Mouse (Mus musculus) limb, embryonic 15.5 days (tissue): ENCODE results near the gene Gpr75. TPM values are rescaled to one million over a fixed set of nuclear protein-coding genes. Genes with fewer than 3 reads are reported as not detected.

Experiments
- ATAC-seq: fragments of 200-750 bp; cut with Nextera tagmentation; 2 replicates; pipeline ENCODE4 v1.8.0; 2017; ENCODE audit warnings: low read depth, moderate TSS enrichment; ENCODE audit not compliant: insufficient number of reproducible peaks, low FRiP score, low TSS enrichment
- H3K27ac ChIP-seq: fragments of 300-500 bp; sonication (generic); 2 replicates; pipeline ENCODE4 v1.5.1; 2015; ENCODE audit warnings: moderate library complexity, mild to moderate bottlenecking, inconsistent platforms
- H3K27me3 ChIP-seq: fragments of 300-500 bp; sonication (generic); 2 replicates; pipeline ENCODE4 v1.6.1; 2015; ENCODE audit warnings: inconsistent platforms
- H3K36me3 ChIP-seq: fragments of 300-500 bp; sonication (generic); 2 replicates; pipeline ENCODE4 v1.6.1; 2015; ENCODE audit warnings: inconsistent platforms
- H3K4me1 ChIP-seq: fragments of 300-500 bp; sonication (generic); 2 replicates; pipeline ENCODE4 v1.6.1; 2015; ENCODE audit warnings: inconsistent platforms
- H3K4me2 ChIP-seq: fragments of 300-500 bp; sonication (generic); 2 replicates; pipeline ENCODE4 v1.6.1; 2015; ENCODE audit warnings: mild to moderate bottlenecking, inconsistent platforms
- H3K4me3 ChIP-seq: fragments of 300-500 bp; sonication (generic); 2 replicates; pipeline ENCODE4 v1.5.1; 2015; ENCODE audit warnings: mild to moderate bottlenecking, inconsistent platforms
- H3K9ac ChIP-seq: fragments of 300-500 bp; sonication (generic); 2 replicates; pipeline ENCODE4 v1.6.1; 2015; ENCODE audit warnings: inconsistent platforms
- H3K9me3 ChIP-seq: fragments of 300-500 bp; sonication (generic); 2 replicates; pipeline ENCODE4 v1.6.1; 2016; ENCODE audit warnings: inconsistent platforms
- WGBS: fragments of 180-500 bp; shearing (Covaris S2); methylation state at CpG from one replicate; pipeline ENCODE4 v1.1.7; 2015; 5-methylcytosine and 5-hydroxymethylcytosine counted together
- polyA plus RNA-seq: library from polyadenylated mRNA; unstranded; fragments of >200 nt; fragmentation: Nextera tagmentation; extraction: Ambion mirVana; gene quantifications from 2 replicates; pipeline ENCODE4 v1.2.1, GENCODE M21; 2015

Gpr75 gene
- polyA plus RNA-seq: 0.19 and 0.27 TPM in 2 replicates

- peak within 1 kb of the TSS; percentile 46 for H3K4me3 ChIP-seq
- H3K9me3 ChIP-seq: no peaks in the 10 kb centered on the region
- H3K27ac ChIP-seq: no peak within 1 kb of the TSS
- peak within 1 kb of the TSS; percentile 90 for H3K4me2 ChIP-seq
- 5% methylated on average over 41 of the region's 41 CpGs for WGBS
- H3K36me3 ChIP-seq: no peaks in the 10 kb centered on the region
- H3K27me3 ChIP-seq: 0 out of 2 replicates have a peak, but pooled peaks cover 5% of the 10 kb centered on the region
- ATAC-seq: peak; percentile 83
- peak within 1 kb of the TSS; percentile 36 for H3K9ac ChIP-seq
- H3K4me1 ChIP-seq: peaks cover 8% of the 10 kb centered on the region; the same call in 1 of the 2 replicates
Observed at GRCm38 (mm10) chr11:30885171-30885871, at the start of gene Gpr75, which contains the start of gene Asb3. Gpr75 (plus strand) TSS chr11:30885358. Asb3 (plus strand) TSS chr11:30885416.

DNA sequence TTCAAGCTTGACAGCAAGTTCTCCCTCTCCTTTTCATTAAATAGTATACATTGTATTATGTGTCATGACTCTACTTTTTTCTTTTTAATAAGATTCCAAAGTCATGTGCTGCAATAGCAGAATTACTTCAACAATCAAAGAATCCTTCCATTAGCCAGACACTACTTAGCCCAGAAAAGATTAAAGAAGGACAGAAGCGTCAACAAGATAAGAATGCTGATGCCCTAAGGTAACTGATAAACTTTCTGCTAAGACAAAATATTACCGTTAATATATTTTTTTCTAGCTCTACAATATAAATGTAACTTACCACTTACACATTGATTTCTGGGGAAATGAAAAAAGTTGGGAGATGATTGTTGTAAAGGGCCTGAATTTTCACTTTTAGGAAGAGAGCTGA, 46.4 kb upstream of the Gpr75 start:
- peaks cover 40% of the 10 kb centered on the region for H3K36me3 ChIP-seq
- no peaks in the 10 kb centered on the region for H3K4me1 ChIP-seq
- no peaks in the 10 kb centered on the region for H3K9me3 ChIP-seq
- H3K4me3 ChIP-seq: no peak overlapping the region
- no peaks in the 10 kb centered on the region for H3K27me3 ChIP-seq
- WGBS: 95% methylated on average over 2 of the region's 2 CpGs
- H3K4me2 ChIP-seq: no peak overlapping the region
- no peak overlapping the region for H3K9ac ChIP-seq
- H3K27ac ChIP-seq: no peak overlapping the region
- no peak for ATAC-seq

DNA sequence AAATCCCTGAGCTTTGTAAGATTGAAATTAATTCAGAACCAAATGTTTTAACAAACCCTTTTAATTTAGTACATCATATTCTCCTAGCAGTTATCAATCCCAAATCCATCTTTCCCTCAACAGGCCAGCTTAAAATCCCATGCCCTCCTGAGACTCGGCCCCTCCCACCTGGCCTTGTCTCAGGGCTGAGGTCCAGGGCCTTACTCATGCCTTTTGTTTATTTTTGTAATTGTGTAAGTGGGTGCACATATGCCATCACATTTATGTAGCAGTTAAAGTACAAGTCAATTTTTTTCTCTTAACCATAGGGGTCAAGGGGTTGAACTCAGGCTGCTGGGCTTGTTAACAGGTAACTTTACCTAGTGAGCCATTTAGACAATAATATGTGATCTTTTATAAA, 40.8 kb upstream of the Gpr75 start:
- Histone ChIP-seq H3K9me3 (no peaks in the 10 kb centered on the region), H3K36me3 (peaks cover 44% of the 10 kb centered on the region), H3K27ac (no peak overlapping the region), H3K27me3 (no peaks in the 10 kb centered on the region), H3K4me1 (no peaks in the 10 kb centered on the region), H3K4me3 (no peak overlapping the region), H3K4me2 (no peak overlapping the region), H3K9ac (no peak overlapping the region)
- no peak for ATAC-seq
- 91% methylated on average over 1 of the region's 1 CpGs for WGBS

- Histone ChIP-seq H3K9ac (no peak overlapping the region), H3K9me3 (no peaks in the 10 kb centered on the region), H3K4me2 (no peak overlapping the region), H3K4me3 (no peak overlapping the region), H3K27ac (no peak overlapping the region), H3K4me1 (no peaks in the 10 kb centered on the region), H3K27me3 (no peaks in the 10 kb centered on the region), H3K36me3 (peaks cover 37% of the 10 kb centered on the region)
- ATAC-seq: no peak
Observed at GRCm38 (mm10) chr11:30872425-30872824, 12.7 kb upstream of the Gpr75 start.

DNA sequence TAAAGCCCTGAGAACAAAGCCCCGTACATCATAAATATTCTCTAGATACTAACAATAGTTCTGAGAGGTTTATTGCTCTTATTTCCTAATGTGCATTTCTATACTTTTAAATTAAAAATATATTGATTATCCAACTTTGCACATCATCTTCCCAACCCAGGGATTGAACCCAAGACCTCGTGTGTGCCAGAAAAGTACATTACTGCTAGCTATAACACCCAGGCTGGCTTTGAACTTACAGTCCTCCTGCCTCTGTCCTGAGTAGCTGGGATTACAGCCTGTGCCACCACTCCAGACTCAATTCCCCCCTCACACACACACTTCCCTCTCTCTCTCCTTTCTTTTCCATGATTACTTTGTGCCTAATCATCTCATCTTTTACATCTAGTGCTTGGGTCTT, 3.0 kb downstream of the Gpr75 start:
- Histone ChIP-seq H3K4me1 (peaks cover 8% of the 10 kb centered on the region; the same call in 1 of the 2 replicates), H3K27ac (no peak overlapping the region)
- WGBS: 75% methylated on average over 2 of the region's 2 CpGs

DNA sequence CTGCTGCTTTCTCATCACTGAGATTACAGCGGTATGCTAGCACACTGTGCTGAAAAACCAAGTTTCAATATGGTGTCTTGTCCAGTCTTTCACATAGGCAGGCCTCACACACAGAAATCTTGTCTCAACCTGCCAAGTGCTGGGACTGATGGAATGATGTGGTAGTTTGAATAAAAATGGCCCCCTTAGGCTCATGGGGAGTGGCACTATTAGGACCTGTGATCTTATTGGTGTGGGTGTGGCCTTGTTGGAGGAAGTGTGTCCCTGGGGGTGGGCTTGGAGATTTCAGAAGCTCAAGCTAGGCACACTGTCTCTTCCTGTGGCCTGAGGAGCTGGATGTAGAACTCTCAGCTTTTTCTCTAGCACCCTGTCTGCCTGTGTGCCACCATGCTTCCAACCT, 11.0 kb downstream of the Gpr75 start:
- Histone ChIP-seq H3K36me3 (no peaks in the 10 kb centered on the region), H3K4me1 (no peaks in the 10 kb centered on the region), H3K9me3 (no peaks in the 10 kb centered on the region), H3K27me3 (no peaks in the 10 kb centered on the region), H3K4me3 (no peak overlapping the region), H3K9ac (no peak overlapping the region), H3K4me2 (no peak overlapping the region), H3K27ac (no peak overlapping the region)
- no peak for ATAC-seq
- 92% methylated on average over 1 of the region's 1 CpGs for WGBS

More for the DNA sequence above, 3.0 kb downstream of the Gpr75 start:
- Histone ChIP-seq H3K27me3 (0 out of 2 replicates have a peak, but pooled peaks cover 5% of the 10 kb centered on the region), H3K36me3 (no peaks in the 10 kb centered on the region), H3K9ac (no peak overlapping the region), H3K4me2 (no peak overlapping the region), H3K4me3 (no peak overlapping the region), H3K9me3 (no peaks in the 10 kb centered on the region)
- ATAC-seq: no peak

DNA sequence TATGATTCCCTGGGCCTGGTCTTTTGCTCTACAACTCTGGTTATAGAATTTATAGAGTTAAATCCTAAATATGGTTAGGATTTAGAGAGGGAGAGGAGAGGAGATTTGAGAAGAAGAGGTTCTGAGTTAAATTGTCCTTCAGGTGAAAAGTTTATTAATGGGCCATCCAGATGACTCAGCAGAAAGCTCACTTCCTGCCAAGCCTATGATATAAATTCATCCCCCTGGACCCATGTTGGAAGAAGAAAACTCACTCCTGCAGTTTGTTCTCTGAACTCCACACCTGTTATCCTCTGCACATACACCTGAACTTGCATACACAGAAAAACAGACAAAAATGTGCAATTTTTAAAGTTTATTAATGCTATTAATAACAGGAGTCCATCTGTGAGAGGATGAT, 14.2 kb downstream of the Gpr75 start:
- H3K27ac ChIP-seq: no peak overlapping the region
- H3K9ac ChIP-seq: no peak overlapping the region
- H3K4me3 ChIP-seq: no peak overlapping the region
- no peaks in the 10 kb centered on the region for H3K4me1 ChIP-seq
- no peak overlapping the region for H3K4me2 ChIP-seq
- no peak for ATAC-seq
- no peaks in the 10 kb centered on the region for H3K9me3 ChIP-seq
- no peaks in the 10 kb centered on the region for H3K27me3 ChIP-seq
- H3K36me3 ChIP-seq: no peaks in the 10 kb centered on the region

GRCm38 (mm10) chr11:30912311-30912710, 27.2 kb downstream of the Gpr75 start:
- 91% methylated on average over 3 of the region's 3 CpGs for WGBS
- H3K27me3 ChIP-seq: no peaks in the 10 kb centered on the region
- H3K4me3 ChIP-seq: no peak overlapping the region
- no peak overlapping the region for H3K9ac ChIP-seq
- no peak for ATAC-seq
- no peaks in the 10 kb centered on the region for H3K4me1 ChIP-seq
- H3K36me3 ChIP-seq: peaks cover 5% of the 10 kb centered on the region; the same call in 1 of the 2 replicates
- no peak overlapping the region for H3K4me2 ChIP-seq
- no peaks in the 10 kb centered on the region for H3K9me3 ChIP-seq
- no peak overlapping the region for H3K27ac ChIP-seq

DNA sequence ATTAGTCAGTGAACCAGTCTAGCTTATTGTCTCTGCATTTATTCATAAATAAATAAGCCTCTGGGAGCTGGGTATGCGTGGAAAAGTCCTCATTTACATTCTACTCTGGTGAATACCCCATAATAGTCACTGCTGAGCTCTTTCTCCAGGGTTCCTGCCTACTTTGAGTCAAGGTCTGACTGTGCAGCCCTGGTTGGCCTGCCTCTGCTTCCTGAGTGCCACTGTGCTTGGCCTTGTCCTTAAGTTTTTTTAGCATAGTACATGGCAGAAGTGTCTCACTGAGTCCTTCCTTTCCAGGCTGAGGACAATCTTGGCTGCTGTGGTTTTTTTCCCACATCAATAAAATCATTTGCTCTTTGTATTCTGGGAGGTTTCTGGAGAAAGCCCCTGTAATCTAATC, 35.5 kb downstream of the Gpr75 start:
- WGBS: 74% methylated on average over 1 of the region's 1 CpGs
- no peak for ATAC-seq
- Histone ChIP-seq H3K4me3 (no peak overlapping the region), H3K9ac (no peak overlapping the region), H3K9me3 (no peaks in the 10 kb centered on the region), H3K27ac (no peak overlapping the region), H3K36me3 (peaks cover 12% of the 10 kb centered on the region), H3K27me3 (no peaks in the 10 kb centered on the region), H3K4me1 (no peaks in the 10 kb centered on the region), H3K4me2 (no peak overlapping the region)

GRCm38 (mm10) chr11:30923283-30923682, 38.1 kb downstream of the Gpr75 start:
- H3K27ac ChIP-seq: no peak overlapping the region
- H3K9me3 ChIP-seq: no peaks in the 10 kb centered on the region
- no peak overlapping the region for H3K9ac ChIP-seq
- WGBS: 96% methylated on average over 3 of the region's 3 CpGs
- no peak overlapping the region for H3K4me3 ChIP-seq
- H3K4me2 ChIP-seq: no peak overlapping the region
- no peaks in the 10 kb centered on the region for H3K4me1 ChIP-seq
- no peaks in the 10 kb centered on the region for H3K27me3 ChIP-seq
- H3K36me3 ChIP-seq: peaks cover 31% of the 10 kb centered on the region
- ATAC-seq: no peak

DNA sequence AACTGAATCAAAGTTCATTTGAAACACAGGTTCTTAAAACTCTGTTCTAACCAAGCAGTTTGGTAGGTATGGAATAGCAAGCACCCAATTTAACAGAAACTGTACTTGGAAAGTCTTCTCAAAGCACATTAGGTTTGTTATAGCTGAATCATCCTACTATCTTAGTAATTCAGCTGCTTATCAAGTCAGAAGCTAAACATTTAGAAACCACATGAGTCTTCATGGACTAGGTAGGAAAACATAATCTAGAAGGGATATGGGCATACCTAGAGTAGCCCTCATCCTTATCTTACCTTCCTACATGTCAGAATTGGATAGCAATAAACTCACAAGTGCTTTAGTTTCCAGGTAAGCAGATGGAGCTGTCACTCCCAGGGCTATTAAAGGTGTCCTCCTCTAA, 42.9 kb downstream of the Gpr75 start:
- ATAC-seq: no peak
- Histone ChIP-seq H3K4me2 (no peak overlapping the region), H3K27me3 (no peaks in the 10 kb centered on the region), H3K9me3 (no peaks in the 10 kb centered on the region), H3K9ac (no peak overlapping the region), H3K27ac (no peak overlapping the region), H3K36me3 (peaks cover 44% of the 10 kb centered on the region), H3K4me1 (no peaks in the 10 kb centered on the region), H3K4me3 (no peak overlapping the region)

- Histone ChIP-seq H3K36me3 (peaks cover 39% of the 10 kb centered on the region), H3K9ac (no peak overlapping the region), H3K4me1 (no peaks in the 10 kb centered on the region), H3K9me3 (no peaks in the 10 kb centered on the region), H3K27ac (no peak overlapping the region), H3K27me3 (no peaks in the 10 kb centered on the region), H3K4me2 (no peak overlapping the region), H3K4me3 (no peak overlapping the region)
- 100% methylated on average over 1 of the region's 1 CpGs for WGBS
- no peak for ATAC-seq
Observed at GRCm38 (mm10) chr11:30928498-30928897, 43.3 kb downstream of the Gpr75 start.
